Mouse (Mus musculus): Measurements from ENCODE around the gene Slc1a3.

Gene Slc1a3

GRCm38 (mm10) chr15:8655251-8655650, 55.3 kb downstream of the Slc1a3 start:
- no peak for DNase-seq

GRCm38 (mm10) chr15:8652637-8653036, 57.9 kb downstream of the Slc1a3 start:
- DNase-seq: no peak

GRCm38 (mm10) chr15:8643997-8644692, 66.4 kb downstream of the Slc1a3 start:
- DNase-seq: no peak

- DNase-seq: no peak
Measured at GRCm38 (mm10) chr15:8639856-8640255, 70.7 kb downstream of the Slc1a3 start.

- peak; percentile 26 for DNase-seq
Measured at GRCm38 (mm10) chr15:8638568-8639325, 71.8 kb downstream of the Slc1a3 start.

- DNase-seq: no peak
Measured at GRCm38 (mm10) chr15:8637283-8637682, 73.3 kb downstream of the Slc1a3 start.

- no peak for DNase-seq
Measured at GRCm38 (mm10) chr15:8635974-8636373, 74.6 kb downstream of the Slc1a3 start.

GRCm38 (mm10) chr15:8634807-8635206, 75.8 kb downstream of the Slc1a3 start:
- DNase-seq: no peak

- no peak for DNase-seq
Measured at GRCm38 (mm10) chr15:8634355-8634754, 76.2 kb downstream of the Slc1a3 start.

GRCm38 (mm10) chr15:8633375-8633774, 77.2 kb downstream of the Slc1a3 start:
- DNase-seq: peak; percentile 80

GRCm38 (mm10) chr15:8632361-8632760, 78.2 kb downstream of the Slc1a3 start:
- DNase-seq: no peak

- DNase-seq: peak; percentile 73
Measured at GRCm38 (mm10) chr15:8629317-8629831, 81.2 kb downstream of the Slc1a3 start.

- no peak for DNase-seq
Measured at GRCm38 (mm10) chr15:8628150-8628549, 82.4 kb downstream of the Slc1a3 start.

- DNase-seq: peak; percentile 80
Measured at GRCm38 (mm10) chr15:8627097-8627537, 83.4 kb downstream of the Slc1a3 start.

GRCm38 (mm10) chr15:8625370-8625769, 85.2 kb downstream of the Slc1a3 start:
- peak; percentile 51 for DNase-seq

- DNase-seq: no peak
Measured at GRCm38 (mm10) chr15:8623879-8624278, 86.7 kb downstream of the Slc1a3 start.

GRCm38 (mm10) chr15:8619479-8620026, 91.0 kb downstream of the Slc1a3 start:
- no peak for DNase-seq

GRCm38 (mm10) chr15:8616290-8616689, 94.3 kb downstream of the Slc1a3 start:
- DNase-seq: no peak

- DNase-seq: no peak
Measured at GRCm38 (mm10) chr15:8615511-8616224, 94.9 kb downstream of the Slc1a3 start.

- DNase-seq: no peak
Measured at GRCm38 (mm10) chr15:8614701-8615100, 95.9 kb downstream of the Slc1a3 start.

GRCm38 (mm10) chr15:8605538-8606188, 104.9 kb downstream of the Slc1a3 start:
- no peak for DNase-seq

GRCm38 (mm10) chr15:8602362-8602761, 108.2 kb downstream of the Slc1a3 start:
- DNase-seq: no peak
